Mouse (Mus musculus): Measurements from ENCODE around the gene Col6a3.

The Col6a3 gene

DNA sequence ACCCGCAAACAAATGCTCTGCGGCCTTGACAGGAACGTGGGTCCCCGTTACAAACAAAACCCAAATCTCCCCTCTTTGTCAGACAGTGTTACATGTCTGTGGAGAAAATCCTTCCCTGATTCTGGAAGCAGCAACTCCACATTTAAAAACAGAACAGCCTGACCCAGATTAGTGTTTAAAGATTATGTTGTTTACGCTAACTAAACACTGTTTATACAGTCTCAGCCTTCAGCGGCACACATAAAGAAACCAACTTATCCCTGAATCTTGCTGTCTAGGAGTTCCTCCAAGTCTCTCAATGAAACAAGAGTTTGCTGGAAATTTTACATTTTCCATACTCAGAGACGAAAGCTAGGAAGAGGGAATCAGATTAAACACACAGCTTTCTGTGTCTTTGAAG, 73.7 kb downstream of the Col6a3 start:
- no peak for DNase-seq (ENCODE audit: low read depth, low spot score)
- Histone ChIP-seq H3K36me3 (ENCODE audit: control insufficient read depth, insufficient read depth, low read length, poor library complexity, severe bottlenecking) (no peaks in the 10 kb centered on the region), H3K27me3 (ENCODE audit: control insufficient read depth, insufficient read depth, low read length, poor library complexity, severe bottlenecking) (no peaks in the 10 kb centered on the region)

DNA sequence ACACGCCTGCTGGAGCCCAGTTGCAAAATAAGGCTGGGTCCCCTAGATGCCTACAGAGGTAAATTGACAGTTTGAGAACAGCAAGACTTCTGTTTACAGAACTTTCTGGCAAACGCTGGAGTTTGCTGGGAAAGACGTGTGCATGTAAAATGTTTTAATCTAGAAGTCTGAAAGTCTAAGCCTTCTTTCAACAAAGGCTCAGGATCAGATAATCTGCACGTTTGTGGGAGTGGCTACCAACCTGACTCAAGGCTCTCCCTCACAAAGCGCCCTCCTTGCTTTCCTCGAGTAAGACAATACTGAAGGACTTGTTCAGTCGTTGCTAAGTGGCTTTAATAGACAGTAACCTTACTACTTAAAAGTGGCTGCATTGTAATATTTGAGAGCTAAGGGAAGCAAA, 74.5 kb downstream of the Col6a3 start:
- Histone ChIP-seq H3K27me3 (ENCODE audit: control insufficient read depth, insufficient read depth, low read length, poor library complexity, severe bottlenecking) (no peaks in the 10 kb centered on the region), H3K36me3 (ENCODE audit: control insufficient read depth, insufficient read depth, low read length, poor library complexity, severe bottlenecking) (no peaks in the 10 kb centered on the region)
- no peak for DNase-seq (ENCODE audit: low read depth, low spot score)

DNA sequence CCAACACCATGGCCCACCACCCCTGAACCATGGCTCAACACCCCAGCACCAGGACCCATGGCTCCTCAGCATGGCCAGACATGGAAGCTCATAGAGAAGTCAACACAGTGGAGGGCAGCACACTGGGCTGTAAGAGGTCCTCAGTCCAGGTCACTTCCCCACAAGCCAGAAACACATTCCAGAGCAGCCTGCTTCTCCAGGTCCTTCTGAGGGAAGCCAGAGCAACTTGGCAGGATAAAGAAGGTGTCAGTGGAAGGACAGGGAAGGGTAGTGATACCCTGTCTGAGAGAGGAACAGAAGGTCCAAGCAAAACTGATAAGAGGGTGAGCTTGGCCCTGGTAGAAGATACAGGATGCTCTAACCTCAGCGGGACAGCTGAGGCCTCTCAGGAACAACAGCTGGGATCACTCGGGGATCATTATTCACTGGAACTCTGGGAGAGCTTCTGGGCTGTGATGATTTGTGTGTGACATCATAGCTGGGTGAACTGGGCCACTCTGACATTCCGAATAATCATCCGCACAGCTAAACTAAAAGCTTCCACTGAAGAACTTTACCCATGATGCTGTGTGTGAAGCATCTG, 85.6 kb downstream of the Col6a3 start:
- DNase-seq (ENCODE audit: low read depth, low spot score) = no peak
- Histone ChIP-seq H3K27me3 (ENCODE audit: control insufficient read depth, insufficient read depth, low read length, poor library complexity, severe bottlenecking) (no peaks in the 10 kb centered on the region), H3K36me3 (ENCODE audit: control insufficient read depth, insufficient read depth, low read length, poor library complexity, severe bottlenecking) (no peaks in the 10 kb centered on the region)

DNA sequence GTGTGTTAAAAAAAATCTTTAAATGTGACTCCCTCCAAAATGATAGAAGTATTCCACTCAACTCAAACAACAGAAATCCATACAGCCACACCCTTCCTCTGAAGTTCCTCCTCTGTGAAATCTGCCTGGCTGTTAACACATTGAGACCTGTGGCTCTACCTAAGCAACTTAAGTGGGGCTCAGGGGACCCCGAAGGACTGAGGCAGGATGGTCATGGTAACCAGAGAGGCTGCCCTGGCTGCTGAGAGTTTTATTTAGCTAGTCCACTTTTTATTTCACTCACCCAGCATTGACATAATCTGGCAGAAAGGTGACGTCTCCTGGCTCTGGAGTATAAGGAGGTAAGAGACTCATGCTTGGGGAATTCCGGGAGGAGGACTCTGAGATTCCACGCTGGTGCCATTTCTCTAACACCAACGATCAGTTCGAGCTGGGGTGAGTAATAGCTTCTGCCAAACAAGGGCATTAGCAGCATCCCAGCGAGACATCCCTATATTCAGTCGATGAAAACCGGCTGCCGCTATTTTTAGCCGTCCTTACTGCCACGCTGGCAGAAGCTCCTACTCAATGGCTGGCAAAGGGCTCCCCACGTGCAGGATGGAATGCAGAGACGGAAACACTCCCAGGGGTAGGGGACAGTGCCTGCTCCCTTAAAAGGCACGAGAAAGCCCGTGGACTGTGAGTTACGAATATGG, 89.8 kb downstream of the Col6a3 start:
- no peaks in the 10 kb centered on the region for H3K27me3 ChIP-seq (ENCODE audit: control insufficient read depth, insufficient read depth, low read length, poor library complexity, severe bottlenecking)
- DNase-seq (ENCODE audit: low read depth, low spot score) = no peak

DNA sequence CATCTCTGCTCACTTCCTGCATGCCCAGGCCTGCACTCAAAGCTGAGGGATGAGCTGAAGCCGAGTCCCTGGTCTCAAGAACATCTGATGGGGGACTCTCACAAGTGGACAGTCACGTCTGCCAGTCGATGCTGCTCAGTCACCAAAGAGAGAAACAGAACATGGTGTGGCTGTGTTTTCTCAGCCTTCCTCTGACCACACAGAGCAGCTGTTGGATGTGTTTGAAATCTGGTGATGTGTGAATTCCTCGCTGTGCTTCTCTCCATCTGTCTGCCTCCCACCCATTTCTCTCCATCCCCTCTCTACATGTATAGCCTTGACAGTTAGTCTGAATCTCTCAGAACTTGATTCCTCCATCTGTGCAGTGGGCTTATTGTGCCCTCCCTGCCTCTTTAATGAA, 92.5 kb downstream of the Col6a3 start:
- Histone ChIP-seq H3K27me3 (ENCODE audit: control insufficient read depth, insufficient read depth, low read length, poor library complexity, severe bottlenecking) (no peaks in the 10 kb centered on the region), H3K36me3 (ENCODE audit: control insufficient read depth, insufficient read depth, low read length, poor library complexity, severe bottlenecking) (no peaks in the 10 kb centered on the region)
- no peak for DNase-seq (ENCODE audit: low read depth, low spot score)

More for the DNA sequence above, 89.8 kb downstream of the Col6a3 start:
- no peaks in the 10 kb centered on the region for H3K36me3 ChIP-seq (ENCODE audit: control insufficient read depth, insufficient read depth, low read length, poor library complexity, severe bottlenecking)

DNA sequence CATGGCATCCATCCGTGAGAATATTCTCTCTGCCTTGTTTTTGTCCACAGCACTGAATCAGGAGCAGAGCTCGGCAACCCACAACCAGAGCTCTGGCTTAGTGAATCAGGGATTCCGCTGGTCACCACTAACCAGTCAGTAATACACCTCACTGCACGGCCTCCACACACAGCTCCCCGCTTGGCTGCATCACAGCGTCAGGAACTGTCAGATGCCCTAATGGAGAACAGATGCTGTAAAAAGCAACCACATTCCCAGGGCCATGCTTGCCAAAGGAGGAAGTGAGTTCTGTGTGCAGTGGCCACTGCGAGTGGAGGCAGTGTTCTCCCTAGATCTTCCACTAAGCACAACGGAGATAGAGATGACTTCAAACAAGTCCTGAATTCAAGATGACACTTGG, 93.6 kb downstream of the Col6a3 start:
- H3K36me3 ChIP-seq (ENCODE audit: control insufficient read depth, insufficient read depth, low read length, poor library complexity, severe bottlenecking) = no peaks in the 10 kb centered on the region
- H3K27me3 ChIP-seq (ENCODE audit: control insufficient read depth, insufficient read depth, low read length, poor library complexity, severe bottlenecking) = no peaks in the 10 kb centered on the region
- DNase-seq (ENCODE audit: low read depth, low spot score) = no peak

DNA sequence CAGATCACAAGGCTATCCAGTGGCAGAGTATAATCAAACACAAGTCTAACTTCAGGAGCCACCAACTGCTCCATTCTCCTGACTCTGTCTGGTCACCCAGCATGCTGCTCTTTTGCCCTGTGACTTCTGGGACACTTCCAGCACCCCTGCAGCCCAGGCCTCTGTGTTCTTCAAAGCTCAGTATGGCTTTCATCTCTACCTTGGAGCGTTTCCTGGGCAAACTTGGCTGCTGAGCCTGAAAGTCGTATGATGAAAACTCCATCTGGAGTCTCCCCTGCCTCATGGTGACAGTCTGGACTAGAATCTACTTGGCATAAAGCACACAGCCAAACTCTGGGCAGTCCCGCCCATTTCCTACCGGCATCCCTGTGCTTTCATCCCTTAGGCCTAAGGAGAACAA, 95.2 kb downstream of the Col6a3 start:
- H3K27me3 ChIP-seq (ENCODE audit: control insufficient read depth, insufficient read depth, low read length, poor library complexity, severe bottlenecking) = no peaks in the 10 kb centered on the region
- DNase-seq (ENCODE audit: low read depth, low spot score) = no peak
- H3K36me3 ChIP-seq (ENCODE audit: control insufficient read depth, insufficient read depth, low read length, poor library complexity, severe bottlenecking) = no peaks in the 10 kb centered on the region

DNA sequence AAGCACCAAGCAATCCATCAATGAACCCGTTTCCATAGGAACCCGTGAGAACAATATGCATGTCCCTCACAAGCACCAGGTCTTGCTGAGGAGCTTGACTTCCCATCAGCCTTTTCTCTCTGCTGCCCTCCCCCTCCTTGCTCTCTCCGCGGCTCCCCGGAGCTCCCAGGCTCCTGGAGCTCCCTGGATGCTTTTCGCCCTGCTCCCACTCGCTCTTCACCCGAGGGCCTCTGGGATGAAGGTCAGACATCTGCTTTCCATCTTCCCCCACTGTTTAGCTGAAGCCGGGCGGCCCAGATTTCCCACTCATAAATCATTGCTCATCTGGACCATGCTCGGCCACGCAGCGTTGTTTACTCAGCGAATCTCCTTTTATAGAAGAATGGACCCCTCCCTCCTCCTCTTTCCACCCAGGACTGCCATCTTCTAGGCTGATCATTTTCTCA, 99.8 kb downstream of the Col6a3 start:
- H3K36me3 ChIP-seq (ENCODE audit: control insufficient read depth, insufficient read depth, low read length, poor library complexity, severe bottlenecking) = no peaks in the 10 kb centered on the region
- no peak for DNase-seq (ENCODE audit: low read depth, low spot score)
- no peaks in the 10 kb centered on the region; the same call in 1 of the 2 replicates for H3K27me3 ChIP-seq (ENCODE audit: control insufficient read depth, insufficient read depth, low read length, poor library complexity, severe bottlenecking)

DNA sequence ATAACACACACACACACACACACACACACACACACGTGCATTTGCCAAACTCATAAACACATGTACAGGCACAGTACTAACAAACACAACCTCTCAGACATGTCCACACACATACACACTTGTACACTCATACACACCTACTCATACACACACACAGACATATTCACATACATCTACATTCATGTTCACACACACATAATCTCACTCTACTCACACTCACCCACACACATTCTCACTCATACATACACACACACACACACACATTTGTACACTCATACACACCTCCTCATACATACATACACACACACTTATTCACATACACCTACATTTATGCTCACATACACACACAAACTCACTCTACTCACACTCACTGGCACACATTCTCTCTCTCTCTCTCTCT, 100.3 kb downstream of the Col6a3 start:
- no peaks in the 10 kb centered on the region; the same call in 1 of the 2 replicates for H3K27me3 ChIP-seq (ENCODE audit: control insufficient read depth, insufficient read depth, low read length, poor library complexity, severe bottlenecking)
- no peaks in the 10 kb centered on the region for H3K36me3 ChIP-seq (ENCODE audit: control insufficient read depth, insufficient read depth, low read length, poor library complexity, severe bottlenecking)
- DNase-seq (ENCODE audit: low read depth, low spot score) = no peak

DNA sequence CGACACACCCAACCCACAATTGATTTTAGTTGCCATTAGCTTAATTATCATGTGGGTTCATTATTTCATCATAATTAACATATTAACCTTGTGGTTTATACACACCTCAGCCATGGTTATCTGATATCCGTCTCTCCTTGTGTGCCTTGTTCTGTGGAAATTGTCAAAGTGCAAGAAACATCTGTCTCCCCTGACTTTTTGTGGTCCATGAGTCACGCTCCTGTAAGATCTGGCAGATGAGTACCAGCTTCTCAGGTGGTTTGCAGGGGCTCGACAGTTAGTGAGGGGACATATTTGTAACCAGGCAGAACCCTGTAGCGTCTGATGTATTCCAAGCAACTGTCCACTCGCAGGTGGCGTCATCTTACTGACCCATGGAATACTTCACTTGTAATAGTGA, 101.1 kb downstream of the Col6a3 start:
- no peak for DNase-seq (ENCODE audit: low read depth, low spot score)
- no peaks in the 10 kb centered on the region; the same call in 1 of the 2 replicates for H3K27me3 ChIP-seq (ENCODE audit: control insufficient read depth, insufficient read depth, low read length, poor library complexity, severe bottlenecking)
- H3K36me3 ChIP-seq (ENCODE audit: control insufficient read depth, insufficient read depth, low read length, poor library complexity, severe bottlenecking) = no peaks in the 10 kb centered on the region

DNA sequence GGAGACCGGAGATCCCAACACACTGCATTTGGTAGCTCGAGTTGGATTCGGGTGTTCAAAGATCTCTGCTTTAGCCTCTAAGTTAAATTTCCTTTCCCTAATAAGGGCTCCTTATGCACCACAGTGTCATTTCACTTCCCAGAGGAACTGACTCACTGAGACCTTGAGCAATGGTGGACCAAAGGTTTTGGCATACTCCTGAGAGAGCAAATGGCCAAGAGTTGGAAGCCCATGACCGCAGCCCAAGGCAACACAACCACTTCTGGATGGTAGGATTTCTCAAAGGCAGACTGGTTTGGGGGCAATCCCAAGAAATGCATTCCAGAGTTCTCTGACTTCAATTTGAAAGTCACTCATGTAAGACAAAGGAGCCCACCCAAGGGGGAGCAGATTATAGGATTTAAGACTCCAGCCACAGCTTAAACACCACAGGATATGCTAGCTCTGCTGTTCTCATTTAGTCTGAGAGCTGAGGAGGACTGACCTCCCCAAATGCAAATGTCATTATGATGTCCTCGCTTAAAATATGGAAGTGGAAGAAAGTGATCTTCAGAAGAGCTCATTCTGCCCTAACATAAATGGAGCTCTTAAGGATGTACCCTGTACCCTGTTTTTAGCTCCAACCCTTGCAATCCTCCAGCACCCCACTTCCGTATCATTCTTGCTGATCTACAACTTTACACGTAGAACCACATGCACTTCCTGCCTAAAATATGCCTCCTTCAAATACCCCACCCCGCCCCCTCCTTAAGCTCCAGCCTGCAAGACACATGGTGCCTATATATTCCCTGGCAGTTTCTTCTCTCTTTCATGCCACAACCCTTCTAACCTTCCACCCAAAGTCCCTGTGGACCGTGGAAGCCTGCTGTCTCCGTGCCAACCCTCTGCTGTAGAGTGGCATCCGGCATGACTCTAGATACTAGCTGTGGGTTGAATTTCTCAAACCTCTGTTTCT, 103.3 kb downstream of the Col6a3 start:
- DNase-seq (ENCODE audit: low read depth, low spot score) = no peak
- Histone ChIP-seq H3K36me3 (ENCODE audit: control insufficient read depth, insufficient read depth, low read length, poor library complexity, severe bottlenecking) (no peaks in the 10 kb centered on the region), H3K27me3 (ENCODE audit: control insufficient read depth, insufficient read depth, low read length, poor library complexity, severe bottlenecking) (no peaks in the 10 kb centered on the region; the same call in 1 of the 2 replicates)

DNA sequence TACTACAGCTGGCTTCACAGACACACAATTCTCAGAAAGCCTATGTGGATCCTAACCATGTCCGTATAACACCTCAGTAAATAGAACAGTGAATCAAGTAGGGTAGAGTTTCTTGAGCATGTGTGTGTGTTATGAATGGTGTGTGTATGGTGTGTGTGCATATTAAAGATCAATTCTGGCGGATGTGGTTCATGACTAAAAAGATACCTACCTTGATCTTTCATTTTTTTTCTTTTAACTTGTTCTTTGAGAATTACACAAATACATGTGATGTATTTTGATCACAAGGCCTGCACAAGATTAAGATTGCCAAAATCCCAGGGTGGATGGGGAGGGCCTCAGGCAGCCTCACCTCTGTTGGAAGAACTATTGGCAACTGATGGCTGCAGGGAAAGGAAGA, 104.9 kb downstream of the Col6a3 start:
- no peak for DNase-seq (ENCODE audit: low read depth, low spot score)
- Histone ChIP-seq H3K36me3 (ENCODE audit: control insufficient read depth, insufficient read depth, low read length, poor library complexity, severe bottlenecking) (no peaks in the 10 kb centered on the region), H3K27me3 (ENCODE audit: control insufficient read depth, insufficient read depth, low read length, poor library complexity, severe bottlenecking) (no peaks in the 10 kb centered on the region; the same call in 1 of the 2 replicates)

DNA sequence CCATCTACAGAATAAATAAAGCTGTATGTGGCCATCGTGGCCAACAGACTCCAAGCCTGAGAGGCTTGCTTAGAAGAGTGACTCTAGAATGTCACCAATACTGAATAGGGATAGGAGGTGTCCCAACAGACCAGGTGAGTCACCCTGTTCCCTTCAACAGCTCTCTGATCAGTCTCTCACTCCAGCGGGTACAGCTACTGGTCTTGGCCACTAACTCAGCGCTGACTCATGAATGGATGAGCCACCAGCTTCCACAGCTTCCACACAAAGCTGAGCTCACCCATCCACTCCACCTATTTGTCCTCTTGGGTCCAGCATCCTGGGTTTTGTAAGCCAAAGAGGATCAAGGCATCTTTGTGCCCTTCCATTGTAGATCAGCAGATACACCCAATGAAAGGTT, 114.3 kb downstream of the Col6a3 start:
- Histone ChIP-seq H3K27me3 (ENCODE audit: control insufficient read depth, insufficient read depth, low read length, poor library complexity, severe bottlenecking) (no peaks in the 10 kb centered on the region), H3K36me3 (ENCODE audit: control insufficient read depth, insufficient read depth, low read length, poor library complexity, severe bottlenecking) (no peaks in the 10 kb centered on the region)
- DNase-seq (ENCODE audit: low read depth, low spot score) = no peak

DNA sequence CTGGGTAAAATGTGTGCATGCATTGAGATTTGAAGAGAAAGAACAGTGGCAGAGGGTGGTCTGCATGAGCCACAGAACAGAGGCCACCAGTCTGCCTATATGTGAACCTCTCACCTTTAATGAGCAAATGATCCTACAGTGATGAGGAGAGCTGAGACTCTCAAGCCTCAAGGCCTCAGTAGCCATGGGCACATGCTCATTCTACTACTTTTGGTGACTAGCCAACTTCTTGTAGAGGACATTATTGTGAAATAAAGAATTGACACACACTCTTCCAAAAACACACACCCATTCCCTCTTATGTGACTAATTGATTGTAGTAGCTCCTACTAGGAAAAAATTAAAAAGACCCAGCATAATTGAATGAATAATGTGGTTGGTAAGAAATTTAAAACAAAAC, 120.0 kb downstream of the Col6a3 start:
- no peaks in the 10 kb centered on the region for H3K27me3 ChIP-seq (ENCODE audit: control insufficient read depth, insufficient read depth, low read length, poor library complexity, severe bottlenecking)
- H3K36me3 ChIP-seq (ENCODE audit: control insufficient read depth, insufficient read depth, low read length, poor library complexity, severe bottlenecking) = no peaks in the 10 kb centered on the region
- no peak for DNase-seq (ENCODE audit: low read depth, low spot score)

DNA sequence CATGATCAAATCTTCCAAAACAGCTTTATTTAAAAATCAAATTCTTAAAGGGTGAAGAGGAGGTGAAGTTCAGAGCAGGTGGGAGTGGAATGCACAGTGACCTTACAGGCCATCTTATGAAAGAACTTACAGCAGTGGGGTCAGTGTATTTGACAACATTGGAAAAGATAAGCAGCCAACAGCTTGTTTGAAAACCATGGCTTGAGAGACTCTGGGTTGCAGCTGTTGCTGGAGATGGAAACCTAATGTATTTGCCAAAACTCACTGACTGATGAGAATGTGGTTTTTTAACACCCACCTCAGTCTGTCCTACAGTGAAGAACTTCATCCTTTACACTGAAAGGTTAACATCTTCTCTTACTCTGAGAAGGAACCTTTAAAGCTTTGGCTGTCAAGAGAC, 120.4 kb downstream of the Col6a3 start:
- DNase-seq (ENCODE audit: low read depth, low spot score) = no peak
- Histone ChIP-seq H3K36me3 (ENCODE audit: control insufficient read depth, insufficient read depth, low read length, poor library complexity, severe bottlenecking) (no peaks in the 10 kb centered on the region), H3K27me3 (ENCODE audit: control insufficient read depth, insufficient read depth, low read length, poor library complexity, severe bottlenecking) (no peaks in the 10 kb centered on the region)

All from splenic B cell, adult 2 months (primary cell).